Mouse (Mus musculus): Measurements from ENCODE around the gene Adamts4. TPM values are rescaled to one million over a fixed set of nuclear protein-coding genes. Genes with fewer than 3 reads are reported as not detected.

Adamts4 gene
- polyA plus RNA-seq, 1 experiment from 2014 or later, result 8.3 TPM

DNA sequence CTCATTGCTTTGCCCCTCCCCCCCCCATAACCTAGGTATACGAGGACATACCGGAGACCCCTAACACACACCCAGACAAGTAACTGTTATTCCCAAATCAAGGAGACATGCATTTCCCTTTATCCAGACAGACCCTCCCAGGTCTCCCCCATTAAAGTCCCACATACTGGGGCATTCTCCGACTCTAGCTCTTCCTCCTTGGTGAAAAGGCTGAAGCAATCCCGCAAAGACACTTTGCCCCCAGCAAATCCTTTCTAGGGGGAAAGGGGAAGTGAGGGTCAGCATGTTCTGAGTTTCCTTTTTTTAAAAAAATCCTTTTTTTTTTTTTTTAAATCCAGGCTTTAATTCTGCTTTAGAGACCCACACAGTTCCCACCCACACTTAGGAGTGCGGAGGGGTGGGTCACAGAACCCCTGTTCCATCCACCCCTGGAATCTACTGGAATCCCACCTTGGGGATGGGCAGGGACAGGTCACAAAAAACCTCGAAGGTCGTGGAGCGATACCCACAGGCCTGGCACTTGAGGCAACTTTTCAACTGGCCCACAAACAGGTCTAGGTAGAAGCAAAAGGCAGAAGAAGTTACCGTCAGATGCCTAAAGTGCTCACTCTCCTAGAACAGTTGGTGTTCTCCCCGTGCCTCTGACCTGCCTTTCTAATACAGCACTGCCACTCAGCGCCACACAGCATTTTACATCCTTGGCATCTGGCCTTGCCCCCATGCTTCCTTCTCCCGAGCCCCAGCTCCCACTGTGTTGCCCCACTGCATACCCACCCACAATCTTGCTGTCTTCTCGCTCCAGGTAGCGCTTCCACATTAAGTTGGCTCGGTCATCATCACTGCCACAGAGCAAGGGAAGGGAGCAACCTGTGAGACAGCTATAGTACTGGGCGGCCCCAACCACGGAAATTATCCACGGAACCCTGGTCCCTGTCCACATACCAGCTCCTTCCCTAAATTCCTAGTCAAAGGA, 33.3 kb downstream of the Adamts4 start:
- H3K27ac ChIP-seq (replicated peaks), result no peak overlapping the region
- no peak overlapping the region for H3K4me3 ChIP-seq
- peaks cover 24% of the 10 kb centered on the region for H3K36me3 ChIP-seq
- no peaks in the 10 kb centered on the region for H3K27me3 ChIP-seq
- ATAC-seq (replicated peaks), result no peak
- H3K4me2 ChIP-seq (replicated peaks), result no peak overlapping the region
- WGBS, result 92% methylated on average over 18 of the region's 18 CpGs
- peaks cover 51% of the 10 kb centered on the region for H3K4me1 ChIP-seq
- no peak overlapping the region for H3K9ac ChIP-seq (replicated peaks)
- H3K9me3 ChIP-seq, result no peaks in the 10 kb centered on the region

DNA sequence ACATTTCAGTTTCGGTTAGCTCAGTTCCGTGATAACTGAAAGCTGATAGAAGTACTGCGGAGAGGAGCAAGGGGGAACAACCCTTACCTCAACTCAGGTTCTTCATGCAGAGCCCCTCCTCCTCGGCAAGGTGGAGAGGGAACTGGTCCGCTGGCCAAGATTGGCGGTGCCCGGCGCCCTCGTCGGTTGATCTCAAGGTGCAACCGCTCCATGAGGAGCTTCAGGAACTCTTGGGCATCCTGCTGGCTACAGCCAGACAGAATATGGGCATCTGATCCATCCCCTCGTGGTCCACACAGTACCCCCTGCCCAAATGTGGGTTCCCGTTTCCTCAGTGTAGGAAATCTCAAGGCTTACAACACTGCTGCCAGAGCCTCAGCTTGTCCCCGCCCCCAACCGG, 34.3 kb downstream of the Adamts4 start:
- H3K4me1 ChIP-seq, result peaks cover 48% of the 10 kb centered on the region
- no peak overlapping the region for H3K27ac ChIP-seq (replicated peaks)
- WGBS, result 90% methylated on average over 15 of the region's 15 CpGs
- no peak overlapping the region for H3K4me3 ChIP-seq
- H3K4me2 ChIP-seq (replicated peaks), result no peak overlapping the region
- ATAC-seq (replicated peaks), result no peak
- H3K27me3 ChIP-seq, result no peaks in the 10 kb centered on the region
- no peak overlapping the region for H3K9ac ChIP-seq (replicated peaks)
- H3K36me3 ChIP-seq, result peaks cover 33% of the 10 kb centered on the region
- H3K9me3 ChIP-seq, result no peaks in the 10 kb centered on the region

GRCm38 (mm10) chr1:171285096-171285892, 35.1 kb downstream of the Adamts4 start:
- peaks cover 40% of the 10 kb centered on the region for H3K4me1 ChIP-seq
- ATAC-seq (replicated peaks), result no peak
- H3K9me3 ChIP-seq, result no peaks in the 10 kb centered on the region
- no peaks in the 10 kb centered on the region for H3K27me3 ChIP-seq
- no peak overlapping the region for H3K27ac ChIP-seq (replicated peaks)
- WGBS, result 89% methylated on average over 20 of the region's 20 CpGs
- H3K36me3 ChIP-seq, result peaks cover 37% of the 10 kb centered on the region
- H3K4me2 ChIP-seq (replicated peaks), result no peak overlapping the region
- no peak overlapping the region for H3K4me3 ChIP-seq
- H3K9ac ChIP-seq (replicated peaks), result no peak overlapping the region

- Histone ChIP-seq H3K36me3 (peaks cover 37% of the 10 kb centered on the region), H3K4me3 (peak overlapping the region; percentile 74), H3K27me3 (no peaks in the 10 kb centered on the region), H3K27ac (replicated peaks) (no peak overlapping the region), H3K9me3 (no peaks in the 10 kb centered on the region), H3K4me2 (replicated peaks) (peak overlapping the region; percentile 52), H3K4me1 (peaks cover 32% of the 10 kb centered on the region), H3K9ac (replicated peaks) (peak overlapping the region; percentile 88; the same call in 1 of the 2 replicates)
- WGBS, result 87% methylated on average over 19 of the region's 19 CpGs
- ATAC-seq (replicated peaks), result no peak
These were observed 36.3 kb downstream of the Adamts4 start for GRCm38 (mm10) chr1:171286517-171286916.

DNA sequence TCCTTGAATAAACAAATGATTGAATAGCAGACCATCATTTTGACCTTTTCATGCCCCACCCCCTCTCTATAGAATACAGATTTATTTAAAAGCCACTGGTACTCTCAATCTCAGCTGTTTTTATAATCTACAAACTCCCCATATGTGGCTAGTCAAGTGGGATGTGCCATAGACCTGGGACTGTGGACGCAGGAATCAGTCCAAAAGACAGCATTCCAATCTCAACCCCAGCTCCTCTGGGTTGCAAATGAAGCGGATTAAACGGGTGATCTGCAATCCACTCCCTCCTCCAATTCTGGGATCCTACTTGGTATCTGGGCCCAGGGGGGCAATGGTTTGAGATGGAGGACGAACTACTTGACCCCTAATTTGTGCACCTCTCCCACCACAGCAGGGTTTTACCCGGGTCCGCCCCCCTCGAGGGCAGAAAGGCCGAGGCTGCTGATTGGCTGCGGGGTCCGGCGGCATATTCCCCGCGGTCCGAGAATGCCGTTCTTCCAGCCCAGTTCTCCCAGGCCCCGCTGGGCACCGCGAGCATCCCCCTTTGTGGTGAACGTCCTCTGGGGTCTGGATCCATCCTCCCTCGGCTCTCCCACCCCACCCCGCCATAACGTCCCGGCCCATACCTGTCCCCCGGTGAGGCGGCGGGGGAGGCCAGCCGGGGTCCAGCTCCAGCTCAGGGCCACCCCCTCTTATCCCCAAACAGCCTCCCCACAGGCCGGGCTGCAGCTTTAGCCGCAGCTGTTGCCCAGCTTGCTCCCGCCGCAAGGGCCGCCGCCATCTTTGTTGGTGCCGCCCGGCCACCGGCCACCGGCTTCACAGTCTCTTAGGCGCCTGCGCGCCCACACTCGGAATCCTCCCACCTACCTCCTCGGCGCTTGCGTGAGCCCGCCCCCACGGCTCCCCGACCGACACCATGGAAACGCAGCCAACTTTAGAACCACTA, 37.2 kb downstream of the Adamts4 start, which contains the start of gene Usp21:
Gene Usp21 (minus strand): TSS at position 856 of the 946 bp plus-strand sequence.
- Histone ChIP-seq H3K4me1 (peaks cover 26% of the 10 kb centered on the region), H3K9me3 (no peaks in the 10 kb centered on the region), H3K27me3 (no peaks in the 10 kb centered on the region), H3K9ac (replicated peaks) (peak within 1 kb of the TSS; percentile 88), H3K36me3 (peaks cover 35% of the 10 kb centered on the region), H3K4me3 (peak within 1 kb of the TSS; percentile 74), H3K4me2 (replicated peaks) (peak within 1 kb of the TSS; percentile 52), H3K27ac (replicated peaks) (peak within 1 kb of the TSS; percentile 92)
- ATAC-seq (replicated peaks), result peak; percentile 95
- WGBS, result under 1% methylated on average over 49 of the region's 49 CpGs

- Histone ChIP-seq H3K27ac (replicated peaks) (peak overlapping the region; percentile 92), H3K4me2 (replicated peaks) (peak overlapping the region; percentile 52), H3K36me3 (peaks cover 30% of the 10 kb centered on the region), H3K4me1 (peaks cover 29% of the 10 kb centered on the region), H3K9me3 (no peaks in the 10 kb centered on the region), H3K27me3 (no peaks in the 10 kb centered on the region), H3K9ac (replicated peaks) (peak overlapping the region; percentile 88; the same call in 1 of the 2 replicates), H3K4me3 (peak overlapping the region; percentile 74; the same call in 1 of the 2 replicates)
- 65% methylated on average over 4 of the region's 4 CpGs for WGBS
- no peak for ATAC-seq (replicated peaks)
These were observed 38.1 kb downstream of the Adamts4 start for GRCm38 (mm10) chr1:171288328-171288727.

DNA sequence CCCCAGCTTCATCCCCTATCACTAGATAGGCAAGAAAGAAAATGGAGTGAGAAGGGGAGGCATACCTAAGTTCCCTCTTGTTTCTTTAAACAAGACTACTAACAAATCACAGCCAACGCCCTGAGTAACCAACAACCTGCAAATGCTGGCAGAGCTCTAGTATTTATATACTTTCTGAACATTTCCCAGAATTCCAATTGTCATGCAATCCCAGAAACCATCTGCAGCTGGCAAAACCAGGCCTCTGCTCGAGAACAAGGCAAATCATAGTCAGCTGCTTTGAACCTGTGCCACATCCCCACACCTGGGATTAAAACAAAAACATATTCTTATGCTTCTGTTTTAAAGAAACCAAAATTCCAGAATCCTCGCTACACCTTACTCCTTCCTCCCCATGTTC, 43.1 kb downstream of the Adamts4 start:
- no peak overlapping the region for H3K27ac ChIP-seq (replicated peaks)
- peaks cover 14% of the 10 kb centered on the region; the same call in 1 of the 2 replicates for H3K36me3 ChIP-seq
- peak overlapping the region; percentile 65; the same call in 1 of the 2 replicates for H3K4me2 ChIP-seq (replicated peaks)
- peak overlapping the region; percentile 74 for H3K4me3 ChIP-seq
- no peaks in the 10 kb centered on the region for H3K9me3 ChIP-seq
- 0 out of 2 replicates have a peak overlapping the region, but pooled peaks have one; percentile 85 for H3K9ac ChIP-seq (replicated peaks)
- H3K4me1 ChIP-seq, result peaks cover 10% of the 10 kb centered on the region
- WGBS, result 91% methylated on average over 3 of the region's 3 CpGs
- H3K27me3 ChIP-seq, result peaks cover 14% of the 10 kb centered on the region; the same call in 1 of the 2 replicates
- ATAC-seq (replicated peaks), result no peak

GRCm38 (mm10) chr1:171293906-171294297, 43.7 kb downstream of the Adamts4 start:
- Histone ChIP-seq H3K9me3 (no peaks in the 10 kb centered on the region), H3K4me2 (replicated peaks) (peak overlapping the region; percentile 65), H3K4me3 (peak overlapping the region; percentile 74), H3K4me1 (peaks cover 9% of the 10 kb centered on the region), H3K36me3 (peaks cover 10% of the 10 kb centered on the region; the same call in 1 of the 2 replicates), H3K27ac (replicated peaks) (peak overlapping the region; percentile 93), H3K27me3 (peaks cover 17% of the 10 kb centered on the region; the same call in 1 of the 2 replicates), H3K9ac (replicated peaks) (peak overlapping the region; percentile 85)
- ATAC-seq (replicated peaks), result no peak
- WGBS, result 37% methylated on average over 5 of the region's 5 CpGs

GRCm38 (mm10) chr1:171294298-171295062, 44.3 kb downstream of the Adamts4 start, which contains the start of gene Ufc1:
TSS of gene Ufc1 (minus strand) at chr1:171295024.
- Histone ChIP-seq H3K4me1 (peaks cover 9% of the 10 kb centered on the region), H3K9me3 (no peaks in the 10 kb centered on the region), H3K4me2 (replicated peaks) (peak within 1 kb of the TSS; percentile 65), H3K27ac (replicated peaks) (peak within 1 kb of the TSS; percentile 93), H3K36me3 (0 out of 2 replicates have a peak, but pooled peaks cover 4% of the 10 kb centered on the region), H3K27me3 (peaks cover 17% of the 10 kb centered on the region; the same call in 1 of the 2 replicates), H3K9ac (replicated peaks) (peak within 1 kb of the TSS; percentile 85), H3K4me3 (peak within 1 kb of the TSS; percentile 74)
- ATAC-seq (replicated peaks), result peak; percentile 82
- WGBS, result under 1% methylated on average over 42 of the region's 42 CpGs

- Histone ChIP-seq H3K4me3 (peak overlapping the region; percentile 74), H3K4me1 (peaks cover 9% of the 10 kb centered on the region), H3K27ac (replicated peaks) (peak overlapping the region; percentile 93), H3K27me3 (peaks cover 17% of the 10 kb centered on the region; the same call in 1 of the 2 replicates), H3K36me3 (no peaks in the 10 kb centered on the region), H3K9me3 (no peaks in the 10 kb centered on the region), H3K9ac (replicated peaks) (peak overlapping the region; percentile 85), H3K4me2 (replicated peaks) (peak overlapping the region; percentile 65)
- WGBS, result 19% methylated on average over 3 of the region's 3 CpGs
- peak; percentile 39 for ATAC-seq (replicated peaks)
These were observed 44.8 kb downstream of the Adamts4 start for GRCm38 (mm10) chr1:171295063-171295402.

Measured in forebrain, embryonic 15.5 days (tissue).